Mouse (Mus musculus) intestine, embryonic 15.5 days (tissue): ENCODE data around the gene Tmem251. TPM values are rescaled to one million over a fixed set of nuclear protein-coding genes. Genes with fewer than 3 reads are reported as not detected.

Experiments used
- ATAC-seq: fragments of 200-750 bp; cut with Nextera tagmentation; 2 replicates; pipeline ENCODE4 v1.8.0; 2017; ENCODE audit warnings: moderate TSS enrichment, moderate library complexity
- H3K27ac ChIP-seq: fragments of 300-500 bp; sonication (generic); 2 replicates; pipeline ENCODE4 v1.5.1; 2015; ENCODE audit warnings: mild to moderate bottlenecking, inconsistent platforms
- H3K27me3 ChIP-seq: fragments of 300-500 bp; sonication (generic); replicated peaks from 2 replicates; pipeline ENCODE4 v1.6.1; 2015; ENCODE audit warnings: inconsistent platforms
- H3K36me3 ChIP-seq: fragments of 300-500 bp; sonication (generic); 2 replicates; pipeline ENCODE4 v1.6.1; 2015; ENCODE audit warnings: inconsistent platforms
- H3K4me1 ChIP-seq: fragments of 300-500 bp; sonication (generic); replicated peaks from 2 replicates; pipeline ENCODE4 v1.6.1; 2015; ENCODE audit warnings: inconsistent platforms
- H3K4me2 ChIP-seq: fragments of 300-500 bp; sonication (generic); replicated peaks from 2 replicates; pipeline ENCODE4 v1.6.1; 2015; ENCODE audit warnings: mild to moderate bottlenecking, inconsistent platforms
- H3K4me3 ChIP-seq: fragments of 300-500 bp; sonication (generic); replicated peaks from 2 replicates; pipeline ENCODE4 v1.5.1; 2015; ENCODE audit warnings: inconsistent platforms
- H3K9ac ChIP-seq: fragments of 300-500 bp; sonication (generic); 2 replicates; pipeline ENCODE4 v1.6.1; 2015; ENCODE audit warnings: inconsistent platforms
- H3K9me3 ChIP-seq: fragments of 300-500 bp; sonication (generic); 2 replicates; pipeline ENCODE4 v1.6.1; 2016; ENCODE audit warnings: inconsistent platforms
- WGBS: fragments of 180-500 bp; shearing (Covaris S2); methylation state at CpG from one replicate; pipeline ENCODE4 v1.1.7; 2015; 5-methylcytosine and 5-hydroxymethylcytosine counted together
- polyA plus RNA-seq: library from polyadenylated mRNA; unstranded; fragments of >200 nt; fragmentation: Nextera tagmentation; extraction: Ambion mirVana; gene quantifications from 2 replicates; pipeline ENCODE4 v1.2.1, GENCODE M21; 2015

Gene Tmem251
- polyA plus RNA-seq, 1 experiment from 2014 or later = 15.3 TPM

GRCm38 (mm10) chr12:102740285-102740684 is 3.3 kb upstream of the Tmem251 start:
- H3K27ac ChIP-seq = no peak overlapping the region
- WGBS = 64% methylated on average over 3 of the region's 3 CpGs
- H3K4me3 ChIP-seq = no peak overlapping the region
- no peaks in the 10 kb centered on the region for H3K36me3 ChIP-seq
- H3K4me1 ChIP-seq = peaks cover 15% of the 10 kb centered on the region
- H3K9ac ChIP-seq = no peak overlapping the region
- ATAC-seq = no peak
- no peaks in the 10 kb centered on the region for H3K9me3 ChIP-seq
- H3K27me3 ChIP-seq = no peaks in the 10 kb centered on the region
- H3K4me2 ChIP-seq = no peak overlapping the region

- ATAC-seq = no peak
- WGBS = 70% methylated on average over 7 of the region's 7 CpGs
Observed at GRCm38 (mm10) chr12:102742056-102742455, 1.5 kb upstream of the Tmem251 start.

GRCm38 (mm10) chr12:102743036-102743588 is 450 bp upstream of the Tmem251 start:
- WGBS = under 1% methylated on average over 33 of the region's 33 CpGs
- peak overlapping the region; percentile 85 for H3K9ac ChIP-seq
- 0 out of 2 replicates have a peak, but pooled peaks cover 3% of the 10 kb centered on the region for H3K36me3 ChIP-seq
- ATAC-seq = no peak; the same call in 1 of the 2 replicates
- H3K9me3 ChIP-seq = no peaks in the 10 kb centered on the region
- no peaks in the 10 kb centered on the region for H3K27me3 ChIP-seq
- H3K27ac ChIP-seq = peak overlapping the region; percentile 95
- H3K4me1 ChIP-seq = peaks cover 15% of the 10 kb centered on the region
- peak overlapping the region; percentile 93 for H3K4me3 ChIP-seq
- H3K4me2 ChIP-seq = peak overlapping the region; percentile 81

More at GRCm38 (mm10) chr12:102742056-102742455, 1.5 kb upstream of the Tmem251 start:
- H3K9me3 ChIP-seq = no peaks in the 10 kb centered on the region
- no peak overlapping the region for H3K9ac ChIP-seq
- no peak overlapping the region for H3K4me2 ChIP-seq
- no peaks in the 10 kb centered on the region for H3K27me3 ChIP-seq
- no peak overlapping the region for H3K27ac ChIP-seq
- no peaks in the 10 kb centered on the region for H3K36me3 ChIP-seq
- peaks cover 15% of the 10 kb centered on the region for H3K4me1 ChIP-seq
- no peak overlapping the region for H3K4me3 ChIP-seq

- H3K4me2 ChIP-seq = peak overlapping the region; percentile 81
- H3K27me3 ChIP-seq = no peaks in the 10 kb centered on the region
- ATAC-seq = no peak
- H3K4me1 ChIP-seq = peaks cover 15% of the 10 kb centered on the region
- H3K9me3 ChIP-seq = no peaks in the 10 kb centered on the region
- 0 out of 2 replicates have a peak overlapping the region, but pooled peaks have one; percentile 93 for H3K4me3 ChIP-seq
- peaks cover 12% of the 10 kb centered on the region; the same call in 1 of the 2 replicates for H3K36me3 ChIP-seq
- WGBS = 57% methylated on average over 6 of the region's 6 CpGs
- H3K9ac ChIP-seq = no peak overlapping the region
- H3K27ac ChIP-seq = no peak overlapping the region
Observed at GRCm38 (mm10) chr12:102744839-102745238, 1.3 kb downstream of the Tmem251 start.

GRCm38 (mm10) chr12:102748256-102748655 is 4.7 kb downstream of the Tmem251 start:
- H3K9ac ChIP-seq = no peak overlapping the region
- H3K36me3 ChIP-seq = peaks cover 12% of the 10 kb centered on the region; the same call in 1 of the 2 replicates
- peaks cover 10% of the 10 kb centered on the region; the same call in 1 of the 2 replicates for H3K4me1 ChIP-seq
- no peaks in the 10 kb centered on the region for H3K9me3 ChIP-seq
- 86% methylated on average over 3 of the region's 3 CpGs for WGBS
- no peak overlapping the region for H3K27ac ChIP-seq
- no peak overlapping the region for H3K4me2 ChIP-seq
- H3K4me3 ChIP-seq = no peak overlapping the region
- no peaks in the 10 kb centered on the region for H3K27me3 ChIP-seq
- no peak for ATAC-seq

GRCm38 (mm10) chr12:102756304-102756703 is 12.7 kb downstream of the Tmem251 start:
- Histone ChIP-seq H3K9me3 (no peaks in the 10 kb centered on the region), H3K36me3 (no peaks in the 10 kb centered on the region), H3K27me3 (no peaks in the 10 kb centered on the region), H3K9ac (no peak overlapping the region), H3K4me2 (peak overlapping the region; percentile 65), H3K4me3 (peak overlapping the region; percentile 91), H3K27ac (no peak overlapping the region), H3K4me1 (peaks cover 10% of the 10 kb centered on the region; the same call in 1 of the 2 replicates)
- 73% methylated on average over 7 of the region's 7 CpGs for WGBS
- no peak for ATAC-seq

- Histone ChIP-seq H3K27me3 (no peaks in the 10 kb centered on the region), H3K4me3 (peak overlapping the region; percentile 91), H3K36me3 (no peaks in the 10 kb centered on the region), H3K9ac (peak overlapping the region; percentile 70), H3K27ac (peak overlapping the region; percentile 88), H3K9me3 (no peaks in the 10 kb centered on the region), H3K4me1 (peaks cover 10% of the 10 kb centered on the region; the same call in 1 of the 2 replicates), H3K4me2 (peak overlapping the region; percentile 65)
- peak; percentile 91 for ATAC-seq
- WGBS = 2% methylated on average over 46 of the region's 46 CpGs
Observed at GRCm38 (mm10) chr12:102757055-102757688, 13.6 kb downstream of the Tmem251 start.

GRCm38 (mm10) chr12:102757689-102758402 is 14.3 kb downstream of the Tmem251 start, which contains the start of the genes Gm28051, Gon7 and Ubr7:
Gene Gm28051, minus strand, starts transcription at chr12:102757765.
Gene Gon7, minus strand, starts transcription at chr12:102757803.
Gene Ubr7, plus strand, starts transcription at chr12:102757967.
- H3K27me3 ChIP-seq = no peaks in the 10 kb centered on the region
- peak; percentile 97 for ATAC-seq
- H3K4me3 ChIP-seq = peak within 1 kb of the TSS; percentile 91
- no peaks in the 10 kb centered on the region for H3K9me3 ChIP-seq
- H3K4me1 ChIP-seq = peaks cover 10% of the 10 kb centered on the region; the same call in 1 of the 2 replicates
- peak within 1 kb of the TSS; percentile 88 for H3K9ac ChIP-seq
- WGBS = under 1% methylated on average over 73 of the region's 73 CpGs
- H3K27ac ChIP-seq = peak within 1 kb of the TSS; percentile 88
- peak within 1 kb of the TSS; percentile 79 for H3K4me2 ChIP-seq
- H3K36me3 ChIP-seq = no peaks in the 10 kb centered on the region

- Histone ChIP-seq H3K4me2 (peak within 1 kb of the TSS; percentile 79), H3K9ac (peak within 1 kb of the TSS; percentile 88), H3K27ac (peak within 1 kb of the TSS; percentile 88), H3K4me3 (peak within 1 kb of the TSS; percentile 91), H3K9me3 (no peaks in the 10 kb centered on the region), H3K36me3 (no peaks in the 10 kb centered on the region), H3K27me3 (no peaks in the 10 kb centered on the region), H3K4me1 (peaks cover 10% of the 10 kb centered on the region; the same call in 1 of the 2 replicates)
- no peak for ATAC-seq
- WGBS = under 1% methylated on average over 10 of the region's 10 CpGs
Observed at GRCm38 (mm10) chr12:102758403-102758756, 14.8 kb downstream of the Tmem251 start, which contains the start of gene Gm20604. Gene Gm20604, minus strand, starts transcription at chr12:102758672.

GRCm38 (mm10) chr12:102758936-102759335 is 15.4 kb downstream of the Tmem251 start:
- Histone ChIP-seq H3K4me3 (peak overlapping the region; percentile 91), H3K4me2 (peak overlapping the region; percentile 79), H3K4me1 (peaks cover 10% of the 10 kb centered on the region; the same call in 1 of the 2 replicates), H3K9me3 (no peaks in the 10 kb centered on the region), H3K27me3 (no peaks in the 10 kb centered on the region), H3K36me3 (peaks cover 3% of the 10 kb centered on the region; the same call in 1 of the 2 replicates), H3K9ac (peak overlapping the region; percentile 88), H3K27ac (0 out of 2 replicates have a peak overlapping the region, but pooled peaks have one; percentile 83)
- WGBS = 4% methylated on average over 5 of the region's 5 CpGs
- ATAC-seq = no peak

GRCm38 (mm10) chr12:102761668-102762067 is 18.1 kb downstream of the Tmem251 start:
- no peaks in the 10 kb centered on the region for H3K9me3 ChIP-seq
- no peak overlapping the region for H3K4me3 ChIP-seq
- H3K36me3 ChIP-seq = peaks cover 5% of the 10 kb centered on the region; the same call in 1 of the 2 replicates
- no peak overlapping the region for H3K4me2 ChIP-seq
- 88% methylated on average over 3 of the region's 3 CpGs for WGBS
- peaks cover 6% of the 10 kb centered on the region; the same call in 1 of the 2 replicates for H3K4me1 ChIP-seq
- no peak for ATAC-seq
- H3K9ac ChIP-seq = no peak overlapping the region
- no peak overlapping the region for H3K27ac ChIP-seq
- no peaks in the 10 kb centered on the region for H3K27me3 ChIP-seq

GRCm38 (mm10) chr12:102763696-102764095 is 20.1 kb downstream of the Tmem251 start:
- Histone ChIP-seq H3K27ac (no peak overlapping the region), H3K9me3 (no peaks in the 10 kb centered on the region), H3K4me3 (no peak overlapping the region), H3K27me3 (no peaks in the 10 kb centered on the region), H3K4me1 (peaks cover 4% of the 10 kb centered on the region; the same call in 1 of the 2 replicates), H3K4me2 (no peak overlapping the region), H3K9ac (no peak overlapping the region), H3K36me3 (peaks cover 12% of the 10 kb centered on the region; the same call in 1 of the 2 replicates)
- ATAC-seq = no peak
